Mouse (Mus musculus) liver, adult 10 weeks (tissue): ENCODE results near the gene Zfp663. TPM values are rescaled to one million over a fixed set of nuclear protein-coding genes. Genes with fewer than 3 reads are reported as not detected.

Experiments used
- polyA plus RNA-seq: library from polyadenylated mRNA; stranded (reverse); fragments of 350-450 nt; fragmentation: Illumina TruSeq; extraction: RNeasy Lipid Tissue Mini Kit (QIAGEN cat#74804); gene quantifications from one replicate; pipeline ENCODE4 v1.2.3, GENCODE M21; 2014; ENCODE audit warnings: low read depth, low replicate concordance

The Zfp663 gene
- not detected for polyA plus RNA-seq

GRCm38 (mm10) chr2:165368496-165368895 is at the start of gene Zfp663:
TSS of gene Zfp663 (minus strand) at chr2:165368729.

GRCm38 (mm10) chr2:165387844-165388495 is 19.4 kb upstream of the Zfp663 start, which contains the start of gene Zfp334:
TSS of gene Zfp334 (minus strand) at chr2:165388259.

GRCm38 (mm10) chr2:165326304-165327190 is 42.0 kb downstream of the Zfp663 start, which contains the start of gene Elmo2:
TSS of gene Elmo2 (minus strand) at chr2:165326479.

Other genes starting within 250 kb of the Zfp663 start
- not detected for gene Cdh22, start 133.9 kb downstream of the Zfp663 start, polyA plus RNA-seq
- 6.1 TPM for gene Slc35c2, start 80.9 kb downstream of the Zfp663 start, polyA plus RNA-seq
- 1.7 TPM for gene Elmo2, start 42.2 kb downstream of the Zfp663 start, polyA plus RNA-seq
- gene Zfp334, start 19.5 kb upstream of the Zfp663 start, polyA plus RNA-seq, result 0.48 TPM
- gene Ocstamp, start 31.7 kb upstream of the Zfp663 start, polyA plus RNA-seq, result 0.11 TPM
- gene Slc13a3, start 104.5 kb upstream of the Zfp663 start, polyA plus RNA-seq, result 2.1 TPM
- 2.2 TPM for gene Trp53rka, start 124.6 kb upstream of the Zfp663 start, polyA plus RNA-seq
- 0.11 TPM for gene Slc2a10, start 135.1 kb upstream of the Zfp663 start, polyA plus RNA-seq
- not detected for gene Eya2, start 226.3 kb upstream of the Zfp663 start, polyA plus RNA-seq